16 mouse cellular contexts compared by ENCODE assay signal in genomic region chr19:30117241-30117640, GRCm38 (mm10). TPM values are rescaled to one million over a fixed set of nuclear protein-coding genes. Genes with fewer than 3 reads are reported as not detected.
DNase-seq lines count a peak whose midpoint lies in the region; ATAC-seq lines count a peak whose summit lies in the region.
"Had no signal": no experiment of that assay in that cellular context is flagged by ENCODE, and none has a peak within 500 bp of the region (broad histone marks: within the 10 kb centered on the region; RNA-seq: fewer than 3 reads in every experiment).

No protein-coding gene starts in this region.

- no peak for DNase-seq in heart, embryonic 10.5 days (ENCODE audit: low spot score)
- no peak for DNase-seq in heart, adult 11 months
- no peak for DNase-seq in hindbrain, embryonic 14.5 days (ENCODE audit: low spot score)
- DNase-seq in kidney, adult 9 months: no peak
- no peak for DNase-seq in left cerebral cortex, adult 11 months (ENCODE audit: low spot score)
- DNase-seq: cerebellum, adult 9-10 months; kidney, postnatal 14 days; thymus, adult 18-20 months had no signal

- H3K36me3 ChIP-seq in heart, embryonic 10.5 days: no peaks in the 10 kb centered on the region
- 0 out of 2 replicates have a peak, but pooled peaks cover 12% of the 10 kb centered on the region for H3K36me3 ChIP-seq in forebrain, embryonic 12.5 days (replicated peaks)
- H3K36me3 ChIP-seq in hindbrain, embryonic 14.5 days (replicated peaks; ENCODE audit: control insufficient read depth, insufficient read depth): no peaks in the 10 kb centered on the region
- no peaks in the 10 kb centered on the region for H3K36me3 ChIP-seq in midbrain, embryonic 16.5 days (ENCODE audit: control insufficient read depth, insufficient read depth, low read length)
- H3K36me3 ChIP-seq: limb, embryonic 12.5 days had no signal

- 0 out of 2 replicates have a peak overlapping the region, but pooled peaks have one; percentile 72 for H3K27ac ChIP-seq in heart, embryonic 10.5 days
- H3K27ac ChIP-seq in forebrain, embryonic 12.5 days: peak overlapping the region; percentile 84
- peak overlapping the region; percentile 87 for H3K27ac ChIP-seq in hindbrain, embryonic 14.5 days
- peak overlapping the region; percentile 89 for H3K27ac ChIP-seq in midbrain, embryonic 16.5 days (ENCODE audit: low read length)
- H3K27ac ChIP-seq: liver, embryonic 15.5 days; macrophage had no signal

- no peaks in the 10 kb centered on the region for H3K27me3 ChIP-seq in heart, embryonic 10.5 days (ENCODE audit: insufficient read depth, poor library complexity, severe bottlenecking)
- no peaks in the 10 kb centered on the region for H3K27me3 ChIP-seq in forebrain, embryonic 12.5 days
- H3K27me3 ChIP-seq in hindbrain, embryonic 14.5 days (ENCODE audit: control insufficient read depth, insufficient read depth, low read length): no peaks in the 10 kb centered on the region
- H3K27me3 ChIP-seq in midbrain, embryonic 16.5 days (ENCODE audit: control insufficient read depth, insufficient read depth, low read depth, low read length): no peaks in the 10 kb centered on the region
- H3K27me3 ChIP-seq: limb, embryonic 12.5 days; liver, embryonic 15.5 days had no signal

- WGBS in heart, embryonic 10.5 days: 52% methylated on average over 4 of the region's 4 CpGs
- 79% methylated on average over 4 of the region's 4 CpGs for WGBS in forebrain, embryonic 12.5 days
- WGBS in hindbrain, embryonic 14.5 days: 65% methylated on average over 4 of the region's 4 CpGs
- WGBS in midbrain, embryonic 16.5 days: 37% methylated on average over 4 of the region's 4 CpGs

- no peak overlapping the region for H3K4me3 ChIP-seq in heart, embryonic 10.5 days
- no peak overlapping the region for H3K4me3 ChIP-seq in forebrain, embryonic 12.5 days (replicated peaks)
- H3K4me3 ChIP-seq in hindbrain, embryonic 14.5 days (replicated peaks; ENCODE audit: low read length): no peak overlapping the region
- no peak overlapping the region for H3K4me3 ChIP-seq in midbrain, embryonic 16.5 days (ENCODE audit: low read depth, low read length)
- H3K4me3 ChIP-seq: erythroblast, embryonic 14.5 days; limb, embryonic 12.5 days; liver, embryonic 15.5 days had no signal

- no peaks in the 10 kb centered on the region for H3K9me3 ChIP-seq in heart, embryonic 10.5 days
- H3K9me3 ChIP-seq in forebrain, embryonic 12.5 days: no peaks in the 10 kb centered on the region
- H3K9me3 ChIP-seq in hindbrain, embryonic 14.5 days (ENCODE audit: control insufficient read depth, low read length): no peaks in the 10 kb centered on the region
- no peaks in the 10 kb centered on the region for H3K9me3 ChIP-seq in midbrain, embryonic 16.5 days (replicated peaks; ENCODE audit: control insufficient read depth, low read length, poor library complexity, severe bottlenecking)
- H3K9me3 ChIP-seq: limb, embryonic 12.5 days; liver, embryonic 15.5 days had no signal

- ATAC-seq in forebrain, embryonic 12.5 days (ENCODE audit: low FRiP score): 0 out of 2 replicates have a peak, but pooled peaks have one; percentile 4
- ATAC-seq in hindbrain, embryonic 14.5 days (ENCODE audit: low FRiP score): no peak
- peak; percentile 31; the same call in 1 of the 2 replicates for ATAC-seq in midbrain, embryonic 16.5 days
- no peak for ATAC-seq in erythroid progenitor cell, adult 5-6 weeks (replicated peaks; ENCODE audit: low FRiP score, poor library complexity, severe bottlenecking)
- ATAC-seq: Patski had no signal

- no peak overlapping the region for H3K4me2 ChIP-seq in forebrain, embryonic 12.5 days
- H3K4me2 ChIP-seq in hindbrain, embryonic 14.5 days (replicated peaks): no peak overlapping the region
- H3K4me2 ChIP-seq in midbrain, embryonic 16.5 days (ENCODE audit: low read length): peak overlapping the region; percentile 6; the same call in 1 of the 2 replicates
- H3K4me2 ChIP-seq: limb, embryonic 12.5 days; liver, embryonic 15.5 days had no signal

- H3K4me1 ChIP-seq in heart, embryonic 10.5 days: peaks cover 27% of the 10 kb centered on the region
- peaks cover 70% of the 10 kb centered on the region for H3K4me1 ChIP-seq in forebrain, embryonic 12.5 days
- peaks cover 32% of the 10 kb centered on the region for H3K4me1 ChIP-seq in hindbrain, embryonic 14.5 days (replicated peaks; ENCODE audit: control insufficient read depth, insufficient read depth, low read length)
- peaks cover 50% of the 10 kb centered on the region for H3K4me1 ChIP-seq in midbrain, embryonic 16.5 days (ENCODE audit: control insufficient read depth, insufficient read depth, low read length)

- H3K9ac ChIP-seq in forebrain, embryonic 12.5 days: no peak overlapping the region
- H3K9ac ChIP-seq in hindbrain, embryonic 14.5 days: no peak overlapping the region
- H3K9ac ChIP-seq in midbrain, embryonic 16.5 days (ENCODE audit: low read depth, low read length): no peak overlapping the region
- H3K9ac ChIP-seq: limb, embryonic 12.5 days; liver, embryonic 15.5 days had no signal

RNA-seq across cellular contexts. Expression of gene Gldc, which starts 58.0 kb away (rescaled TPM):
- 9.4 and 12.7 TPM in 2 replicates for polyA plus RNA-seq in heart, embryonic 10.5 days (2016; fragmentation: Nextera tagmentation; extraction: Ambion mirVana)
- polyA plus RNA-seq in forebrain, embryonic 12.5 days (2016; fragmentation: Nextera tagmentation; extraction: Ambion mirVana): 44.9 and 51.8 TPM in 2 replicates
- 7.2 and 8.5 TPM in 2 replicates for polyA plus RNA-seq in hindbrain, embryonic 14.5 days (2014; fragmentation: Nextera tagmentation; extraction: Ambion mirVana)
- 5.9 and 6.3 TPM in 2 replicates for polyA plus RNA-seq in midbrain, embryonic 16.5 days (2015; fragmentation: Nextera tagmentation; extraction: Ambion mirVana)
- total RNA-seq in erythroid progenitor cell, adult 5-6 weeks (2015; ENCODE audit: low replicate concordance): not detected in 2 replicates
- not detected in 2 replicates for total RNA-seq in erythroid progenitor cell, adult 5-6 weeks (2017; ENCODE audit: low replicate concordance)

Comparison
In these comparisons a context has a peak if more than half of its experiments do, and no peak if none do; other contexts are left out.
1. ATAC-seq: peak in forebrain, embryonic 12.5 days (single experiment) and midbrain, embryonic 16.5 days (single experiment); none in hindbrain, embryonic 14.5 days (single experiment) and erythroid progenitor cell, adult 5-6 weeks (single experiment).
2. Peak in every context shown above with its lines, with median percentiles within 50 percentile points of each other: H3K27ac ChIP-seq.